Mouse (Mus musculus) ovary, postnatal 10 days (tissue): ENCODE results near the gene Stard8.
A peak's percentile ranks its signal among the peaks of the same experiment; 100 is the strongest.
"Not testable (repeated sequence)": the region's sequence is repeated elsewhere in the genome, so short reads cannot be mapped to it uniquely, and the experiment has no call there.

ENCODE experiments used
- DNase-seq: peaks from one replicate; pipeline ENCODE4 v3.0.0; 2022; ENCODE audit warnings: low spot score

The Stard8 gene

DNA sequence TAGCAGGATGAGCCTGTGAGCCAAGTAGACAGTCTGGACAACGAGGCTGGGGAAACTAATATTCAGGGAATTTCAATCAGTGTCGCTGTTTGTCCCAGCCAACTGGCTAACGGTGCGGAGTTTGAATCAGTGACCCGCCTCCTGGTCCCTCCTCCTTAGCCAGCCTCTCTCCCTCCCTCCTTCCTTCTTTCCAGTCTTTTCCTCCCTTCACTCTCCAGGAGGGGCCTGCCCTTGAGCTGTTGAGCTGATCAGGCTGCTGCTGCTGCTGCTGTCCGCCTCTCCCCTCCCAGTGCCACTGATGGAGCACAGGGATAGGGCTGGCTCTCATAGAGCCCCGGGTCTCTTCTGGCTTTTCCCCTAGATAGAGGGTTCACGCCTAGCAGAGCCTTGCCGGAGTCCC is at the start of gene Stard8:
Gene Stard8 (plus strand): TSS at position 203 of the 400 bp plus-strand sequence.
- no peak for DNase-seq

DNA sequence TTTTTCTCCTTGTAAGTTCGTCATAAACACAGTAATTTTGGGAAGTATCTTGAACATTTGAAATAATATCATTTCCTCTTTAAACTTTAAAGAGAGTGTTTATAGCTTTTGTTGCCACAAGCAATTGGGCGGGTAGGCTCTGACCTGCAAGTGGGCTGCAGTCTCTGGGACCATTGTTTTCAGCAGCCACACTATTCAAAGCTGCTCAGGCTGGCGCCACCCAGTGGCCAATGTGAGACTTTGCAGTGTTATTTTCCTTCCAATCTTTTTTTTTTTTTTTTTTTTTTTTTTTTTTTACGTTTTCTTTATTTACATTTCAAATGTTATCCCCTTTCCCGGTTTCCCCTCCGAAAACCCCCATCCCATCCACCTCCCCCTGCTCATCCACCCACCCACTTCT is 49.1 kb upstream of the Stard8 start:
- DNase-seq: no peak

DNA sequence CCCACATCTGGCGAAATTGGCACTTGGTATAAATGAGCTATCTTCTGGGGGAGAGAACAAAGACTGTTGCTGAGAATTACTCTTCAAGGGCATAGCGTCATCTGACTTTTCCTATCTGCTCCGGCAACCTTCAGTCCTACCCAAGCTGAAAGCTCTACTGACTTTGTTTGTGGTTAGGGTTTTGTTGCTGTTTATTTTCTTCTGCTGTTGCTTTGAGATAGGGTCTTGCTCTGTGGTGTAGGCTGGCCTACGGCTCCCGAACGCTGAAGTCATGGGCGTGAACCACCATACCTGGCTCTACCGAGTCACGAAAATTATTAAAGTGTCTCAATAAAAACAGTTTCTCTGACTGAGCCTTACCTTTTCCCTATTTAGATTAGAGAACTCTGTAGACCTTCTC is 44.8 kb upstream of the Stard8 start:
- DNase-seq: no peak

DNA sequence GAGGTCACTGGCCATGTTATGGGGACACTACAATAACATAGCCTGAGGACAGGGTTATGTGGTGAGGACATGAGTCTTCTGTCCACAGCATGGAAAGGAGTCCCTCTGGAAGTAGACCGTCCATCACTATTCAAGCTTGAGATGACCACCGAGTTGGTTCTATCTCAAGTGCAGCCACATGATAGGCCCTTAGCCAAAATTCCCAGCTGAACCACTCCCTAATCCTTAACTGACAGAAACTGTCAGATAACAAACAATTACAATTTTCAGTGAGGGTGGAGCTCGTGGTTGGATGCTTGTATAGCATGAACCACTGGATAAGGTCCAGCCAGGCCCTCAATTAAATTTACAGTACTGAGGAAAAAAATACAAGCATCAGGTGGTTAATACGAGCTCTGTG is 44.0 kb upstream of the Stard8 start:
- DNase-seq: no peak

DNA sequence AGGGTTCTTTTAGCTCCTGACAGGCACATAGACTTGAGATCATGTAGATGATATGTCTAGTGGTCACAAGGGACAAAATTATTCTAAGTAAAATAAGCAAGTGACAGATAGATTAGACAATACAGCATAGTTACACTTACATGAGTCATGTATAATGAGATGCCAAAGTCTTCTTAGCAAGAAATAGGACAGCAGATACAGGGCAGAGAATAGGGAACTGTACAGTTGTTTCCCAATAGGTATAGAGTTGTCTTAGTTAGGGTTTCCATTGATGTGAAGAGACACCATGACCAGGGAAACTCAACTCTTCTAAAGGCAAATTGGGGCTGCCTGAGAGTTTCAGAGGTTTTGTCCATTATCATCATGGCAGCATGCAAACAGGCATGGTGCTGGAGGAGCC is 39.3 kb upstream of the Stard8 start:
- no peak for DNase-seq

DNA sequence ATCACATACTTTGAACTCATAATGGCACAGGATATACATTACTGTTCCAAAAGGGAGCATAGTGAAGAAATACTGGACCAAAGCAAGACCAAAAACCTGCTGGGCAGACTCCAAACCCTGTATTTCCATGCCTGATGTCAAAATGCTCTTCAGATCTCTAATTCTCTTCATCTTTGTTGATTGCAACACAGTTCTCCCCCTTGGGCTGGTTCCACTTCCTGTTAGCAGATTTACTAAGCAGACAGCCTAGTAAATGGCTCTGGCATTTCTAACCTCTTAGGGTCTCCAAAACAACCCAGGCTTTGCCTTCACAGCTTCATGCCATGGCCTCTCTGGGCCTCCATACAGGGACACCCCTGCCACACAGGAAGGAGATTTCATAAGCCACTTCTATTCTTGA is 38.5 kb upstream of the Stard8 start:
- DNase-seq: no peak

DNA sequence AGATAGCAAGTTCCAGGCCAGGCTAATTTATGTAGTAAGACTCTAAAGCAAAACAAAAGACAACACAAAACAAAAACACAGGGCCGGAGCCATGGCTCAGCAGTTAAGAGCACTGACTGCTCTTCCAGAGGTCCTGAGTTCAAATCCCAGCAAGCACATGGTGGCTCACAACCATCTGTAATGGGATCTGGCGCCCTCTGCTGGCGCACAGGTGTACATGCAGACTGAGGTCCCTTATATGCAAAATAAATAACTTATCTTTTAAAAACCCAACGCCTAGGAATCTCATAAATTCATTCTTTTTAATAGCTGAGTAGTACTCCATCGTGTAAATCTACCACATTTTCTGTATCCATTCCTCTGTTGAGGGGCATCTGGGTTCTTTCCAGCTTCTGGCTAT is 16.4 kb upstream of the Stard8 start:
- not testable (repeated sequence) for DNase-seq

DNA sequence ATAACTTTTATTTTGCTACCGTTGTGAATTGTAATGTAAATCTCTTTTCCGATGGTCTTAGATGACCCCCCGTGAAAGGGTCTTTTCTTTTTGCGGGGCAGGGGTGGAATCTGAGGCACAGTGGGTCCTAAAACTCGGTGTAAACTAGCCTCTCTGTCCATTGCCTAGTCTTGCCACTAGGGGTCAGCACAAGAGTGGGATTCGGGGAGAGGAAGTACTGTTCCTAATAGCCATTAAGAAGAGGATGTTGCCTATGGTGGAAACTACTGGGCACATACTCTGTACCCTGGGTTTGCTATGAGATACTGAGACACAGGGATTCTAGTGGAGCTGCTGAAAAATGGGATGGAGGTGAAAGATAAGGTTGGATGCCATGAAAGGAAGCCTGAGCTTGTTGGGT is 13.5 kb upstream of the Stard8 start:
- DNase-seq: no peak

DNA sequence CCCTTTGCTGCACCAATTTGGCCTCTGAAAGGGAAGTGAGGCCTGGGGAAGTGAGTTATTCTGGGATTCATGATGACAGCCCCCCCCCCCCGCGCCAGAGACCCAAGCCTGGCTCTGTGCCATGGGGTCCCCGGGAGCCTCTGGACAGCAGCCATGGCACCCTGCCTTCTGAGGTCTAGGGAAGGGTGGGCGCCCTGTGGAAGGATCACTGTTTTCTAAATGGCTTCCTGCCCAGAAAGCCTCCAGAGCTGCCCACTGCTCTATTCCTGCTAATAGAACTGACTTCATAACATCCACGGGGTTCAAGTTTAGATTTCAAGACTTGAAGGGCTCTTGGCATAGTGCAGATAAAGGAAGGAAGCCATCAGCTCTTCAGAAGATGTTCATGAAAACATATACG is 983 bp upstream of the Stard8 start:
- DNase-seq: no peak

DNA sequence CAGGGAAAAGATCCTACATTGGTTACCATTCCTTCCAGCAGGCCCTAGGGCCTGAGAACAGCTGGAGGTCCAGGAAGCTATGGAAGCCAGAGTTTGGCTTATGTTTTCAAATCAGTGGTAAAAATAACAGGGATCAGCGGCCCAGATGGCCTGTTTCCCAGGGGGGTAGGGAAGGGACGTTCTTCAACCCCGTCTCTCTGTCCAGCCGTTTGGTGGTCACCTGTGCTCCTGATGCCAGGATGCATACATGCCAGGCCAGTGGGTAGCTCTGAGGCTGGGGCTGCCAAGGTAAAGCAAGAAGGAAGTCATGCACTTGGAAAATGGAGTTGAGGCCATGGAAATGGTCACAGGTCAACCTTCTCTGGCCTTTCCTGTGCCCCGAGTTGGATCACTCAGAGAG is 7.5 kb downstream of the Stard8 start:
- DNase-seq: no peak

DNA sequence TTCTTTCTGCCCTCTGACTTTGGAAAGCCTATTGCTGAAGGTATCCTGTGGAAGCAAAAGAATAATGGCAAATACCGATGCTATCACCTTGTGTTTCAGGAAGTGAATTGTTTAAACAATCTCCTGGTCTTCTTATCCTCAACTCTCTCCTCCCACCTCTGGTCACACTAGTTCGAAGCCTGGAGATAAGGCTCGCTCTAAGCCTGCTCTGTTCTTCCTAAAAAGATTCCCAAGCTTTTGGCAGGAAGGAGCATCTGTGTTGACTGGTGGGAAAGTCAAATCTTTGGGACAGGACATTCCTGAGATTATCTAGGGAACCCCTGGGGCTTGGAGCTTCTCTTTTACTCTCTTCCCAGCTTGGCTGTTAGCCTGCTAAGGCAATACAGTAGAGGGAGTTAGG is 8.2 kb downstream of the Stard8 start:
- no peak for DNase-seq

DNA sequence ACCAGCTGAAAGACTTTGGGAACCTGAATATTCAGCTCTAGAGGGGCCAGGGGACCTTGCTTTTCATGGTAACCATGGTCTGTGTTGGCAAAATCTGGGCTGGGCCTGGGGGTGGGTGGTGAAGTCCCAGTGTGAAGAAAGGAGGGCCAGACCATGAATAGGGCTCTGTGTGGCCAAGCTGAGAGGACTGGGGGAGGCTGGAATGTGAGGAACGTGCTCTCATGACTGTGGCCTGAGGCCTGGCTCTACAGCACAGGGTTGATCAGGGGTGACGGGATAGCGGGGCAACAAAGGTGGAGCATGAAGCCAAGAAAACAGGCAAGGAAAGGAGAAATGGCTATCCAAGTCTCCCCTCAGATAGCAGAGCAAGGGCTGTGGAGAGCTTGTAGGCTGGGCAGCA is 9.4 kb downstream of the Stard8 start:
- DNase-seq: no peak

DNA sequence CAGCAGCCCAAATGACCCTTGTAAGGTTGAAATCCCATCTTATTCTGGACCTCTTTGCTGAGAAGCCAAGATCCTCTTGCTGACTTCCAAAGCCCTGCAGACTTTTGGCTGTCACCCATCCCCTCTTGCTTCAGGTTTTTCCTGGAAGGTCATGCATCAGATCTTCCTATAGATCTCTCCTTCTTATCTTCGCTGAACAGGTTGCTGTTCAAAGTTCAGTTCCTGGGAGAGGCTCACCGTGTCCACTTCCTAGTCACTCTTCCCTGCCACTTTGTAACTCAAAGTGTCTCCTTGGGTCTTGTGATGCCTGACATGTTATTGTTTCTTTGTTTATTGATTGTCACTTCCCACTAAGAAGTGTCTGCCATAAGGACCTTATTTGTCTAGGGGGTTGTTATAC is 12.7 kb downstream of the Stard8 start:
- no peak for DNase-seq

DNA sequence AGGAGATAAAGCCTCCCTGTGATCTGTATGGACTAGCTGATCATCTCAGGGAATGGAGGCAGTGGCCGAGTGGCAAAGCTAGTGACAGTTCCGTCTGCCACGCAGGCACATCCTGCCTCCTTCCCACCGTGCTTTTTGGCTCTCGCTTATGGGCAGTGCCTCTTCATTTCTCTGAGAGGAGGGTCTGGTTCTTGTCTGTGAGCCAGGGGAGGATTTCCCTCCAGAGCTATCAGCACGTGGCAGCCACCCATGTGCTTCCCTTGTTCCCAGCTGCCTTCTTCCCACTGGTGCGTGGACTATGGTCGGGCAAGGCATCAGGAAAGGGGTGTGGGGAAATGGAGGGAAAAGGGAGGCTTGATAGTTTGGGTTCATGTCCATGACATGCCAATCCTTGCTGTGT is 13.9 kb downstream of the Stard8 start:
- no peak for DNase-seq

DNA sequence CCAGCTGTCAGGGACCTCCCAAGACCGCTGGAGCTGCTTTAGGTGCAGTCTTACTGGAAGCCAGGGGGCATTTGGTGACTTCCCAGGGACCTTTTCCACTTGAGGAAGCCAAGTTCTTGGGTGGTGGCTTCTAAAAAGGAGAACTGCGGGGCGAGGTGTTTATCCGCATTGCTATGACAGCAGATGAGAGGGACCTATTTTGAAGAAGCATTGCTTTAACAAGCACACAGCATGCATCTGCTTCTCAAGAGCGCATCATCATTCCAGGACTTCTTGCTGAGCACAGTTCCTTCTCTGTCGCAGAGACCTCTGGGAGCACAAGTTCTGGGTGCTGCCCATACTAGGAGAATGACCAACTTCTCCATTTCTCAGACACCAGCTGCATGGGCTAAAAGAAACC is 14.8 kb downstream of the Stard8 start:
- no peak for DNase-seq

DNA sequence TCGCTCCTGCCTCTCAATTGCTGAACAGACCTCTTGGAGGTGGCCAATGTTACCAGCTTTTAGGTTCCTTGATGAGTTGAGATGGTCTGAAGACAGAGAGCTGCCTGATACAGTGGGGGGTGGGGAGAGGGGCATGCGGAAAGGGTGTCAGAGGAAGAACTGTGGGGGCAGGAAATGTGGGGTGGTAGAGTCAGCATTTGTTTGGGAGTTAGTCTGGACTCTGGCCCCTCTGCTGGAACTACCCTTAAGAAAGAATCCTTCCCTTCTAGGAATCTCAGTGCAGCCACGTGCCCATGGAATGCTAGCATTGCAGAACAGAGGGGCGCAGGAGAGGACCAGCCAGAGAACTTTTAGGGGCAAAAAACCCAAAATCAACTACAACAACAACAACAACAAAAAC is 16.3 kb downstream of the Stard8 start:
- no peak for DNase-seq

DNA sequence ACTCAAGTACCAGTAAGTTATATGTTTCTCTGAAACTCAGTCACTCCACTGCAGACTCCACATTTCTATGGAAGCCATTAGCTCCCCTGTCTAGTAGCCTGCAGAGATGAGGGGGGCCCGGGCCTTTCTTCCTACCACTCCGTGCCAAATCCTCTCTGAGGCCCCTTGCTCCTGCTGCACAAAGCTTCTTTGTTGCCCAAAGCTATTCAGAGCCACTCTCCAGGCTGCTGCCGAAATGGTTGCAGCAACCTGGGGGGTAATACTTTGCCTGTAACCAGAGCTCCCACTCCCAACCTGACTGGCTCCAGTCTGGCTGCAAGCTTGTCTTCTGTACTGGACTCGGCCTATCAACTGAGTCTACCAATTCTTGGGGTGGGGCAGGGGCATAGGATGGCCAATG is 17.2 kb downstream of the Stard8 start:
- DNase-seq: no peak

DNA sequence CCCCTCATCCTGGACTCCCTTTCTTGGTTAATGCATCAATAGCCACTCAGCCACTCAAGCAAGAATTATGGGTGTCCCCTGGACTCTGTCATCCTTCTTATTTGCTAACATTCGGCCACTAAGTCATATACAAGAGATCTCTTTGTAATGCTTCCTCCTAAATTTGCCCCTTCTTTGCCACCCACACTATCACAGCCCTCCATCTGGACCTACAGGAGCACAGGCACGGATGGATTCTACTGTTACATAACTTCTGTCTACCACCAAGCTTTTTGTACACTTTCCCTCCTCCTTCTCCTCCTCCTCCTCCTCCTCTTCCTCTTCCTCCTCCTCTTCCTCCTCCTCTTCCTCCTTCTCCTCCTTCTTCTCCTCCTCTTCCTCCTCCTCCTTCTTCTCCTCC is 18.5 kb downstream of the Stard8 start:
- DNase-seq: no peak

DNA sequence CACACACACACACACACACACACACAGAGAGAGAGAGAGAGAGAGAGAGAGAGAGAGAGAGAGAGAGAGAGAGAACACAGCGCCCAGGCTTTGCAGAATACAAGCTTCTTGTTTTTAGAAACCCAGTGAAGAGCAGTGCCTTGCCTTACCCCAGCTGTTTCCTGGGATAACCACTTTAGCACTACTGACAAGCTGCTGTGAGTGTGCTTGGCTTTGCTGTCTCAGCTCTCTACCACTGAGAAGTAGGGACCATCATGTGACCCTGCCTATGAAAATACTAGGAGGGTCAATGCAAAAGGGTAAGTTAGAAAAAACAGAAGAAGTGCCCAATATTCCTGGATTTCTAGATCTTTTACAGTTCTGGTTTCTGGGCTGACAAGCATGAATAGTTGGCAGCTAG is 20.9 kb downstream of the Stard8 start:
- DNase-seq: no peak

DNA sequence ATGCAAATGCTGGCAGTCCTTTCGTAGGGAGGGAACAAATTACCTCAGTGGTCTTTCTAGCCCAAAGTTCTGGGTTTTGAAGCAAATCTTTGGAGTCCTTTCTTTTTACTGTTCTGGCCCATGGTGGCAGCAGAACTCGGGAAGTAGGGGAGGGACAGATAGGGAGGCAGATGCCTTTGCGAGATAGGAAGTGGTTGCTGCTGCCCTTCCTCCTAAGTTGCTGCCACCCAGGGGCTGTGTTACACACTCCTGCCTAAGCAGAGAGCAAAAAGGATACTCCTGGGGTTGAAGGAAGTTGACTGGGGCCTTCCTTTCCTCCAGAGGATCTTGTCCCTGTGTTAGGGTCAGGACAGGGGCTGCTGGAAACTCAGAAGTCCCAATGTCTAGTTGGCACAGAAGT is 32.4 kb downstream of the Stard8 start:
- no peak for DNase-seq

DNA sequence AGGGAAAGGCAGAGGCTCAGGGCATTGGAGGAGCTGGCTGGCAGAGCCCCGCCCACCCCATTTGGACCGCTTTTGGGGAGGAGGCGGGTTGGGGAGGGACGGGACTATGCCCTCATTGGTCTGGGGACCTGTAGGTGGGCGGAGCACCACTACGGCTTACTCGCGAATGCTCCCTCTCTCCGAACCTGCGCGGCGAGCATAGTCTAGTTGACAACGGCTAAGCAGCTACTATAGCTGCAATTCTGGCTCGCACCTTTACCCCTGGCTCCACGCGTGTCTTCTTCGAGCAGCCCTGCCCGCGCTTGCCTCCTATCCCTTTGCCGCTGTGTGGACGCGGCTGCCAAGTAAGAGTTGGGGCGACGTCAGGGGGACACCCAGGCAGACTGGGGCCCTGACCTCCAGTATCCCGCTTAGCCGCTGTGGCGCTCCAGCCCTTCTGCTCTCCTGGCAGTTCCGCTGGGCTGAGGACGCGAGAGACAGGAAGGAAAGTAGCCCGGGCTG is 39.5 kb downstream of the Stard8 start:
- DNase-seq: peak; percentile 32

DNA sequence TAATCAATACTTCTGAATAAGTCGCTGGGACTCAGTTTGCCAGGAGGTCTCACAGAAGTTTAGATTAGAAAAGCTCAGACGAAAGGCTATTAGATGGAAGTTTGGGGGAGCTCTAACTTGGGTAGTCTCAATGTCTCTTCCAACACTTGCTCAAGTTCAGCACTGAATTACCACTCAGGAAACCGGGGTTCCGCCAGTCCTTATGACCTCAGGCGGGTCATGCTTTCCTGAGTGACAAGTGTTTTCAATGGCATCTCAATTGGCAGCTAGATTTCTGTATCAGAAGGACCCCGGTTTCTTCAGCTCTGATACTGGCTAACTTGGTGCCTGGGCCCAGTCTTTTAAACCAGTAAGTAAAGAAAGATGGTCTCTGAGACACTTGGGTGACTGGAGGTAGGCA is 40.2 kb downstream of the Stard8 start:
- DNase-seq: no peak

DNA sequence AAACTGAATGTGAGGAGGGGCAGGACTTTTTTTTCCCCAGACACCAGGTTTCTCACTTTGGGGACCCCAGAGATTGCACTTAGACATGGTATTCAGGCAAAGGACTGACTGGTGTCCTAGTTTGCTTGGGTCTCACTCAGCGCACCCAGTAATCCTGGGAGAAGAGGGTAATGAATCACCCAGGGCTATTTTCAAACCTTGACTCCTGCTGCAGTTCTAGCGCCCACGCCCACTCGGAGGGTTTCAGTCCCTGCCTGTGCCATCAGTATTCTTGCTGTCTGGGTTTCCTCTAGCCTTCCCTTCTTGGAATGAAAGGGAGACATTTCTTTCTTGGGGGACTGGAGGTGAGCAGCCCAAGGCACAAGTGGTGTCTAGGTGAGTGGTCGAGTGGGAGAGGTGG is 40.7 kb downstream of the Stard8 start:
- no peak for DNase-seq

DNA sequence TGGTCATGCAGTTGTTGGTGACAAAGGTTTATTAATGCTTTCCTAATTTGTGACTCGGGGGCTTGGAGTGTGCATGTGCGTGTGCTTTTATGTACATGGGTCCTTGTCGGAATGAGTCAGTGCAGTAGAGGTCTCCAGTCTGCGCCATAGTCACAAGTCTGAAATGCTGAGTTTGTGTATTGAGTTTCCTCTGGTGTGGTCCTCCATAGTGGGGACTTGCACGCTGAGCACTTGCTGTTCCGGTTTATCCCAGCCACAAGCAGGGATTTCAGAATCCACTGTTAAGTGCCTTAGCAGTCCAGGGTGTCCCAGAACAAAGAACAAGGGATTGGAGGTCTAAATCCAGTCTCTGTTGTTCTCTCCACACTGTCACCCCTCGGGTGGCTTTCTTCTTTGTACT is 42.3 kb downstream of the Stard8 start:
- no peak for DNase-seq

DNA sequence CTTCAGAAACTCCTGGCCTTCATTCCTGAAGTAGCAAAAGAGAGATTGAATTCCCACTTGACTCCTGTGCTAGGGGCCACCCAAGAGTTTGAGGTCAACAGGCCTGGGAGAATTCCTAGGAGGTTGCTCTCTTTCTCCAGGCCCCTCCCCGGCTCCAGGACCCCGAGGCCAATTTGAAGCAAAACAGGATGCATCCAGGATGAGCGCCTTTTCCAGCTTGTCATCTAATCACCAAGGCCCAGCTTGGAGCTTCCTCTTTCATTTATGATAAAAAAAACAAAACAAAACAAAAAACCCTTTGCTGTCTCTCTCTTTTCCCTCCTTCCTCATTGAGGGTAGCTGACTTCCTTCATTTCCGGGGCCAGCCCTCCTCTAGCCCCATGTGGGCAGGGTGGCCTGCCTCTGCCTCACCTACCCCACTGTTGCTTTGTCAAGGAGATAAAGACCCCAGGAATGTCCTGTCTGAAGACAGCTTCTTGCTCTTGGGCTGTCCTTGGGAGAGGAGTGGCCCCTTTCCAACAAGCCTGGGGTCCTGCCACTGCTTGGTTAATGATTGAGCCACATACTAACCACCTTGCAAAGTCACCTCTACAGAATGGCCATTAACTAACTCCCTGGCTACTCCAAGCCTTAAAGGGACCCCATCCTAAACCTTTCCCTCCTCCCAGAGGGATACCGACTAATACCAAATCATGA is 43.5 kb downstream of the Stard8 start:
- DNase-seq: no peak
